Comparison of ENCODE assay signal across 20 mouse cellular contexts in genomic region chr5:48545825-48546224, GRCm38 (mm10).
A peak's percentile ranks its signal among the peaks of the same experiment; 100 is the strongest.
DNase-seq lines count a peak whose midpoint lies in the region; ATAC-seq and TF ChIP-seq lines count a peak whose summit lies in the region.
"Had no signal": no experiment of that assay in that cellular context is flagged by ENCODE, and none has a peak within 500 bp of the region (broad histone marks: within the 10 kb centered on the region; RNA-seq: fewer than 3 reads in every experiment).

No protein-coding gene starts in this region.

- no peak for TF ChIP-seq POLR2A in MEL (IDR thresholded peaks at IDR 0.05; ENCODE audit: control insufficient read depth in 1 of 2, insufficient read depth in 1 of 2, low read depth in 1 of 2, low read length in 2 of 2, poor library complexity in 1 of 2)

- H3K9me3 ChIP-seq in G1E (replicated peaks) (no peaks in the 10 kb centered on the region), MEL (replicated peaks; ENCODE audit: insufficient read depth, low read length) (no peaks in the 10 kb centered on the region)
- H3K9me3 ChIP-seq in midbrain, embryonic 15.5 days = no peaks in the 10 kb centered on the region

- H3K9ac ChIP-seq in MEL (ENCODE audit: control insufficient read depth, low read depth, low read length, poor library complexity, severe bottlenecking) = no peak overlapping the region
- H3K9ac ChIP-seq in midbrain, embryonic 15.5 days = no peak overlapping the region

- TF ChIP-seq CTCF in G1E (IDR thresholded peaks at IDR 0.05; ENCODE audit: low read depth, low read length) = no peak
- TF ChIP-seq CTCF in MEL (IDR thresholded peaks at IDR 0.05 in 2 of 3, conservative IDR thresholded peaks at IDR 0.05 in 1 of 3; ENCODE audit: control insufficient read depth in 1 of 3, insufficient read depth in 1 of 3, low read depth in 2 of 3, low read length in 3 of 3, poor library complexity in 1 of 3, severe bottlenecking in 1 of 3) = no peak

- H3K27me3 ChIP-seq in G1E (ENCODE audit: insufficient read depth, low read length) (no peaks in the 10 kb centered on the region), MEL (ENCODE audit: control insufficient read depth in 1 of 2, insufficient read depth in 2 of 2, low read length in 2 of 2) (no peaks in the 10 kb centered on the region)
- H3K27me3 ChIP-seq in midbrain, embryonic 15.5 days (replicated peaks) = no peaks in the 10 kb centered on the region
- H3K27me3 ChIP-seq: CH12.LX had no signal

- H3K4me3 ChIP-seq in G1E (ENCODE audit: low read depth, low read length) (no peak overlapping the region), MEL (ENCODE audit: control insufficient read depth in 1 of 2, insufficient read depth in 1 of 2, low read depth in 2 of 2, low read length in 2 of 2) (peak overlapping the region in 1 of 2 experiments; percentile 9; a peak in 1 of 4 replicates)
- H3K4me3 ChIP-seq in midbrain, embryonic 15.5 days = no peak overlapping the region

- ATAC-seq in G1E (ENCODE audit: extremely low read depth, insufficient number of reproducible peaks, low FRiP score, poor library complexity, severe bottlenecking) = peak; percentile 40; the same call in 1 of the 2 replicates
- no peak for ATAC-seq in midbrain, embryonic 15.5 days (replicated peaks)
- ATAC-seq: activated CD4-positive, CD25-positive, alpha-beta regulatory T cell, adult 4 months; CD4-positive, CD25-positive, alpha-beta regulatory T cell, adult 4 months; Patski had no signal

- H3K4me2 ChIP-seq in midbrain, embryonic 15.5 days = no peak overlapping the region

- H3K36me3 ChIP-seq in G1E (replicated peaks) (no peaks in the 10 kb centered on the region), MEL (ENCODE audit: control insufficient read depth in 1 of 2, insufficient read depth in 2 of 2, low read length in 2 of 2) (peaks cover 0 to 29% of the 10 kb centered on the region in 2 experiments; a peak in 2 of 4 replicates)
- H3K36me3 ChIP-seq in midbrain, embryonic 15.5 days (replicated peaks) = no peaks in the 10 kb centered on the region

- DNase-seq in G1E (ENCODE audit: low spot score) = no peak
- no peak for DNase-seq in MEL (ENCODE audit: low read depth, low spot score)
- DNase-seq in frontal cortex, adult 2 months (ENCODE audit: extremely low spot score in 1 of 2, low spot score in 1 of 2) = no peak
- DNase-seq: adrenal gland, adult 2 months; adrenal gland, adult 8-10 months; adrenal gland, postnatal 10 days; adrenal gland, postnatal 14 days; adrenal gland, postnatal 25 days; adrenal gland, postnatal 36 days; B cell, adult 2 months; cerebellum, adult 11 months; cerebellum, adult 11-12 months; cerebellum, adult 18-20 months; cerebellum, adult 2 months; cerebellum, adult 8-10 months had no signal

- H3K4me1 ChIP-seq in G1E (ENCODE audit: insufficient read depth, low read depth, low read length) (peaks cover 40% of the 10 kb centered on the region), MEL (ENCODE audit: control insufficient read depth in 1 of 2, insufficient read depth in 2 of 2, low read length in 2 of 2) (peaks cover 10 to 19% of the 10 kb centered on the region in 2 experiments)
- no peaks in the 10 kb centered on the region for H3K4me1 ChIP-seq in midbrain, embryonic 15.5 days

- no peak for TF ChIP-seq RAD21 in MEL (IDR thresholded peaks at IDR 0.05; ENCODE audit: low read depth, low read length)

- no peaks in the 10 kb centered on the region for H3K79me2 ChIP-seq in MEL (ENCODE audit: control insufficient read depth, insufficient read depth, low read length, poor library complexity)

- peak overlapping the region; percentile 38; the same call in 1 of the 2 replicates for H3K27ac ChIP-seq in MEL (ENCODE audit: control insufficient read depth, low read depth, low read length)
- no peak overlapping the region for H3K27ac ChIP-seq in midbrain, embryonic 15.5 days

- 87% methylated on average over 3 of the region's 3 CpGs for WGBS in midbrain, embryonic 15.5 days

- TF ChIP-seq EP300 in MEL (IDR thresholded peaks at IDR 0.05; ENCODE audit: low read depth in 1 of 2, low read length in 2 of 2) = peak in 1 of 2 experiments; percentile 62; a peak in 3 of 4 replicates

TF ChIP-seq in MEL, 35 proteins besides CTCF, POLR2A, EP300 and RAD21:
- TF ChIP-seq UBTF (IDR thresholded peaks at IDR 0.05; ENCODE audit: borderline replicate concordance, insufficient read depth, low read depth, low read length) = no peak
- TF ChIP-seq ZNF384 (IDR thresholded peaks at IDR 0.05; ENCODE audit: low read depth, low read length) = no peak
- TF ChIP-seq TCF12 (IDR thresholded peaks at IDR 0.05; ENCODE audit: low read depth, low read length) = peak; percentile 41; the same call in 1 of the 2 replicates
- TF ChIP-seq GATA1 (IDR thresholded peaks at IDR 0.05; ENCODE audit: low read depth, low read length) = peak; percentile 69
